Mouse (Mus musculus): Measurements from ENCODE around the gene Cpxcr1.

DNA sequence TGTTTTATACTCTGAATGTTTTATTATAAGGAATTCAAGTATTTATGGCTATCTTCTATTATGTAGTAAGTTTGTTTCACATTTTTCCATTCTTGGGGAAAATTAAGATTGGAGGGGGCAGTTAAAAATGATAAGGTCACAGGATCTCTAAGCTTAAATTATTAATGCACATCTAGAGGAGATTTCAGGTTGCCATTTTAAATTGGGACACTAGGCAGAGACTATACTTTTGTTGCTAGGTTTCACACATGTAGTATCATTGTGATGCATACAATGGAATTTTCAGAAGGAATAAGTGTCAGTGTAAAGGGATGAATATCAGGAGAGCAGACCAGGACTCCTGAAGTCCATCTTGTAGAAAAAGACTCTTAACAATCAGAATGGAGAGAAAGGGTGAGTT, at the start of gene Cpxcr1:
- TF ChIP-seq CTCF (IDR thresholded peaks at IDR 0.05; ENCODE audit: low read depth, low read length) (no peak), POLR2A (IDR thresholded peaks at IDR 0.05; ENCODE audit: borderline replicate concordance, low read depth, low read length) (no peak)
